Mouse (Mus musculus) liver, adult 2 months (tissue): Measurements from ENCODE around the gene Sepsecs. TPM values are rescaled to one million over a fixed set of nuclear protein-coding genes. Genes with fewer than 3 reads are reported as not detected.

Experiments used
- DNase-seq: peaks from one replicate; pipeline ENCODE4 v3.0.0-alpha.2; 2011; ENCODE audit warnings: low read depth, low spot score; ENCODE audit errors: extremely low read depth
- H3K27ac ChIP-seq: fragments of 200-500 bp; replicated peaks from 2 replicates; pipeline ENCODE4 v1.5.1; 2012; ENCODE audit warnings: low read depth, mild to moderate bottlenecking, control low read depth, inconsistent platforms, low read length; ENCODE audit not compliant: insufficient read depth
- H3K27me3 ChIP-seq: fragments of 200-500 bp; 2 replicates; pipeline ENCODE4 v1.6.1; 2012; ENCODE audit warnings: mild to moderate bottlenecking, moderate library complexity, low read length, inconsistent platforms; ENCODE audit not compliant: control insufficient read depth, insufficient read depth
- H3K36me3 ChIP-seq: fragments of 200-500 bp; 2 replicates; pipeline ENCODE4 v1.6.1; 2012; ENCODE audit warnings: low read length, inconsistent platforms; ENCODE audit not compliant: control insufficient read depth, insufficient read depth
- H3K4me1 ChIP-seq: fragments of 200-500 bp; 2 replicates; pipeline ENCODE4 v1.6.1; 2011; ENCODE audit warnings: low read length; ENCODE audit not compliant: control insufficient read depth, insufficient read depth
- H3K4me3 ChIP-seq: fragments of 200-500 bp; 2 replicates; pipeline ENCODE4 v1.5.1; 2011; ENCODE audit warnings: low read depth, mild to moderate bottlenecking, control low read depth, low read length, moderate library complexity; ENCODE audit not compliant: insufficient read depth
- H3K79me2 ChIP-seq: fragments of 200-500 bp; 2 replicates; pipeline ENCODE4 v1.6.1; 2012; ENCODE audit warnings: inconsistent platforms, mild to moderate bottlenecking, low read length, moderate library complexity; ENCODE audit not compliant: control insufficient read depth, insufficient read depth
- H3K9ac ChIP-seq: fragments of 200-500 bp; 2 replicates; pipeline ENCODE4 v1.6.1; 2012; ENCODE audit warnings: low read depth, mild to moderate bottlenecking, control low read depth, inconsistent platforms, low read length
- CTCF ChIP-seq: fragments of 200-500 bp; IDR thresholded peaks from 2 replicates; pipeline ENCODE4 v1.5.1; 2011; ENCODE audit warnings: low read depth, low read length, control low read depth
- POLR2A ChIP-seq: fragments of 200-500 bp; IDR thresholded peaks from 2 replicates; pipeline ENCODE4 v1.6.1; 2011; ENCODE audit warnings: low read length, control low read depth; ENCODE audit not compliant: insufficient read depth; ENCODE audit errors: extremely low read depth
- WGBS: fragments of 180-500 bp; shearing (Covaris S2); methylation state at CpG from one replicate; pipeline ENCODE4 v1.1.7; 2018; 5-methylcytosine and 5-hydroxymethylcytosine counted together
- polyA plus RNA-seq: library from polyadenylated mRNA; depleted of rRNA; stranded (reverse); fragments of >200 nt; gene quantifications from 2 replicates; pipeline ENCODE4 v1.2.3, GENCODE M21; 2012
- total RNA-seq: library from RNA; depleted of rRNA; stranded (reverse); fragments of >200 nt; gene quantifications from 2 replicates; pipeline ENCODE4 v1.2.3, GENCODE M21; 2014

The Sepsecs gene
- total and polyA plus RNA-seq, 2 experiments = 14.1 to 53.7 TPM

DNA sequence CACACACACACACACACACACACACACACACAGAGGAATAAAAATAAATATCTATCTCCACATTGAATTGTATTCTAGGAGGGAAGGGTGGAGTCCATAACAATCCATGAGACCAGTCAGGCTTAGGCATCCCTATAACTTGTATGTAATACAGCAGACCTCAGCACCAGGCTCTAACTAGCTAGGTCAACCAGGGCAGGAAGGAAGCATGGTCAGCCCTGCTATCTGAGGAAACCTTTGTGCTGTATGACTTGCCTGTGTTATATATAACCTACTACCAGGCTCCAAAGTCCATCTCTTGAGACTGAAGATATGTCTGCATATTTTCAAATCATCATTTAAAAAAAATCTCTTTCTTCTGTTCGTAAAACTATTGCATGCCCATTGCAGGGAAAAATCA is 27.8 kb upstream of the Sepsecs start:
- Histone ChIP-seq H3K9ac (no peak overlapping the region), H3K27me3 (no peaks in the 10 kb centered on the region), H3K4me1 (no peaks in the 10 kb centered on the region), H3K4me3 (no peak overlapping the region), H3K79me2 (no peaks in the 10 kb centered on the region), H3K27ac (no peak overlapping the region), H3K36me3 (no peaks in the 10 kb centered on the region)
- no peak for TF ChIP-seq POLR2A
- no peak for TF ChIP-seq CTCF
- DNase-seq = no peak
- 78% methylated on average over 1 of the region's 1 CpGs for WGBS

DNA sequence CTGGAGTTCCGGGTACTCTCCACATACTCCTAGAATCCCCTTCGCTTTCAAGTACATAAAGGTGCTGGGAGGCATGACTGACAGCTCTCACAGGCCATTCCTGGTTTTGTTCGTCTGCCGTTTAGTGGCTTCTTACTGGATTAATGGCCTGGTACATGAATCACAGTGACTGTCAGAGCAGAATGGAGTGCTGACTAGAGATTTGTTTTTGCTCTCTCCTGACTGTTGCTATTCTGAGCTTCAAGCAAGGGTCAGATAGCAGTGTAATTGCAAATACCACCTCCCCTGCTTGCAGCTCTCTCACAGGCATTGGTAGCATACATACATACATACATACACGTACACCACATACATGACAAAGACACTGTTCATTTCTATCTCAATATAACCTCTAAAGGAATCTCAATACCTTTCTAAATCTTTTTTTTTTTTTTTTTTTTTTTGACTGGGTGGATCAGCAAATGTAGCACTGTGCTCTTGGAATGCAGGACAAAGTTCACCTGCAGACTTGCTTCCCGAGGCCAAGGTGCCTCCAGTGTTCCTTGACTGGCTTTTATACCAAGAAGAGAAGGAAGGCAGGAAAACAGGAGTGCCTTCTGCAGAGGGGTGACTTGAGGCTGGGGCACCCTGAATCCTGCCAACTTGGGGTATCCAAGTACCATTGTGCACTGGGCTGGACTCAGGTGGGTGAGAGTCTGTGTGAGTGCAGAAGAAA is 18.4 kb upstream of the Sepsecs start:
- 82% methylated on average over 6 of the region's 6 CpGs for WGBS
- Histone ChIP-seq H3K27ac (no peak overlapping the region), H3K27me3 (no peaks in the 10 kb centered on the region), H3K4me3 (no peak overlapping the region), H3K9ac (no peak overlapping the region), H3K79me2 (no peaks in the 10 kb centered on the region), H3K4me1 (no peaks in the 10 kb centered on the region), H3K36me3 (no peaks in the 10 kb centered on the region)
- DNase-seq = no peak
- TF ChIP-seq CTCF = no peak
- no peak for TF ChIP-seq POLR2A

DNA sequence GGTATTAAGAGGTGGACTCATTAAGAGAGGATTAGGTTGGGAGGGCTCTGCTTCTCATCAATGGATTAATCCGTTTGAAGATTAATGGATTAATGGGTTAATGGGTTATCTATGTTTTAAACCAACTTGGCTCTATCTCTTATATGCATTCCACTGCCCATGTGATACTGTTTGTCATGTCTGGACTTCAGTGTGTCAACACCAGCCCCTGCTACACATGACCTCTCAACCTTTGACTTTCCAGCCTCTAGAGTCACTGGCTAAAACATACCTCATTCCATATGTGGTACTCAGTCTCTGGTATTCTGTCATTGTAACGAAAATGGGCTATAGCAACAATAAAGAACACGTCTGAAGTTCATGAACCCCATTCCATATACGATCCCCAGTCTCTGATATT is 11.6 kb upstream of the Sepsecs start:
- Histone ChIP-seq H3K9ac (no peak overlapping the region), H3K4me1 (no peaks in the 10 kb centered on the region), H3K4me3 (no peak overlapping the region), H3K27ac (no peak overlapping the region), H3K36me3 (no peaks in the 10 kb centered on the region), H3K79me2 (no peaks in the 10 kb centered on the region), H3K27me3 (no peaks in the 10 kb centered on the region)
- 47% methylated on average over 4 of the region's 4 CpGs for WGBS
- no peak for DNase-seq
- TF ChIP-seq POLR2A = no peak
- no peak for TF ChIP-seq CTCF

DNA sequence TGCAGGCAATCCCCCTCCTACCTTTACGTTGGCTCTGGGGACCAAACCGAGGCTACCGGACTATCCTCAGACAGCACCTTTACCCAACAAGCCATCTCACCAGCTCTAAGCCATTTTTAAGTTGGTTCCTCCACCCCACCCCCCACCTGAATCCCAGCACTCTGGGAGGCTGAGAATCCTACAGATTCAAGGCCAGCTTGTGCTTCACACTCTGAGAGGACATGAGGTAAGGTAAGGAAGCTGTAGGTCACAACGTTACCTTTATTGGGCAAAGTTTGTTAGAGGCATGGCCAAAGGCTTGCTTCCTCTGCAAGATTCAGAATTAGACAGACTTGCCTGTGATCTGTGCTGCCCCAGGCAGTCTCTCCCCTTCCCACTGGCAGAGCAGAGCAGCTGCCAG is 10.7 kb upstream of the Sepsecs start:
- H3K4me1 ChIP-seq = no peaks in the 10 kb centered on the region
- no peak overlapping the region for H3K9ac ChIP-seq
- H3K79me2 ChIP-seq = no peaks in the 10 kb centered on the region
- 75% methylated on average over 4 of the region's 4 CpGs for WGBS
- no peaks in the 10 kb centered on the region for H3K36me3 ChIP-seq
- H3K27ac ChIP-seq = no peak overlapping the region
- no peaks in the 10 kb centered on the region for H3K27me3 ChIP-seq
- TF ChIP-seq POLR2A (no peak), CTCF (no peak)
- no peak overlapping the region for H3K4me3 ChIP-seq
- no peak for DNase-seq

DNA sequence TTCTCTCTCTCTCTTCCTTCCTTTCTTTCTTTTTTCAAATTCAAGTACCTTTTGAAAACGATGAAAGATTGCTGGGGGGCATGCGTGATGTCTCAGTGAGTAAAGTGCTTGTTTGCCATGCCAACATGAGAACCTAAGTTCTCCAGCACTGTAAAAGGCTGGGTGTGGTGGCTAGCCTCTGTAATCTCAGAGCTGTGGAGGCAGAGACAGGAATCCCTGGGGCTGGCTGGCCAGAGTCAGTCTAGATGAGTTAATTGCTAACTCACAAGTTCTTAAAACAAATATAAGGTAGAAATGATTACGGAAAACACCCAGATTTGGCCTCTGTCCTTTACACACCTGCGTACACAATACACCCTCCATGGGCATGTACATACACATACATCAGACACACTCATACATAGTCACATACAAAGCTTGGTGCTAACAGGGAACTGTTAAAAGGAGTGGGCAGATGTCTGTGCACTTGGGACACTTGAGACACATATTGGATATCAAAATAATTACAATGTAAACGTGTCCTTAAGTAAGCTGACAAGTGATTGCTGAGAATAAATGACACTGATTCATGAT is 9.1 kb upstream of the Sepsecs start:
- H3K36me3 ChIP-seq = no peaks in the 10 kb centered on the region
- H3K4me3 ChIP-seq = no peak overlapping the region
- no peak for DNase-seq
- no peak overlapping the region for H3K9ac ChIP-seq
- WGBS = 25% methylated on average over 5 of the region's 5 CpGs
- H3K4me1 ChIP-seq = peaks cover 1% of the 10 kb centered on the region; the same call in 1 of the 2 replicates
- no peaks in the 10 kb centered on the region for H3K79me2 ChIP-seq
- TF ChIP-seq CTCF = no peak
- no peak for TF ChIP-seq POLR2A
- H3K27ac ChIP-seq = no peak overlapping the region
- no peaks in the 10 kb centered on the region for H3K27me3 ChIP-seq

DNA sequence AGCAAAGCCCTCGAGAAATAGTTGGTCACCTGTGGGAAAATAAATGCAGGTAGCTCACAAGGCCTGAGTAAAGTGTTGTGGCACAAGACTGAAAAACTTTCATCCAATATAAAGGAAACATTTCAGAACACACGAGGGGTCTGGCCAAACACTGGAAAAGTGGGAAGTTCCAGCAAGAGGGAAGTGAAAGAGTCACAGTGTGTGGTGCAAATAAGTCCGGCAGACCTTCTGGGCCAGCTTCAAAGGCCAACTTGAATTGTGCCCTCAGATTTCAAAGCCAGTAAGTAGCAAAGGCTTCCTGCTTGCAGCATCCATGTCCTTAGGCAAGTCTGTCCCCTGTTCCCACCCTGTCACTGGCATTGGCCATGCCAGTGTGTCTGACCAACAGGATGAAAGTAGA is 7.6 kb upstream of the Sepsecs start:
- Histone ChIP-seq H3K4me3 (no peak overlapping the region), H3K27me3 (no peaks in the 10 kb centered on the region), H3K36me3 (no peaks in the 10 kb centered on the region), H3K79me2 (no peaks in the 10 kb centered on the region), H3K27ac (no peak overlapping the region), H3K4me1 (peaks cover 1% of the 10 kb centered on the region; the same call in 1 of the 2 replicates), H3K9ac (no peak overlapping the region)
- TF ChIP-seq POLR2A (no peak), CTCF (no peak)
- 75% methylated on average over 3 of the region's 3 CpGs for WGBS
- DNase-seq = no peak
